Mouse (Mus musculus): Measurements from ENCODE around the gene Fbxw9.

Fbxw9 gene

GRCm38 (mm10) chr8:85084633-85085032, 24.8 kb downstream of the Fbxw9 start:
- DNase-seq (ENCODE audit: low spot score): no peak

- no peak for DNase-seq (ENCODE audit: low spot score)
Observed at GRCm38 (mm10) chr8:85086238-85086637, 26.4 kb downstream of the Fbxw9 start.

GRCm38 (mm10) chr8:85088771-85089170, 28.9 kb downstream of the Fbxw9 start:
- DNase-seq (ENCODE audit: low spot score): no peak

- no peak for DNase-seq (ENCODE audit: low spot score)
Observed at GRCm38 (mm10) chr8:85090856-85091255, 31.0 kb downstream of the Fbxw9 start.

- DNase-seq (ENCODE audit: low spot score): no peak
Observed at GRCm38 (mm10) chr8:85091526-85092090, 31.8 kb downstream of the Fbxw9 start.

GRCm38 (mm10) chr8:85095051-85095450, 35.2 kb downstream of the Fbxw9 start:
- DNase-seq (ENCODE audit: low spot score): no peak

- no peak for DNase-seq (ENCODE audit: low spot score)
Observed at GRCm38 (mm10) chr8:85095566-85095965, 35.7 kb downstream of the Fbxw9 start.

GRCm38 (mm10) chr8:85096196-85096595, 36.3 kb downstream of the Fbxw9 start:
- DNase-seq (ENCODE audit: low spot score): no peak

GRCm38 (mm10) chr8:85096850-85097249, 37.0 kb downstream of the Fbxw9 start:
- DNase-seq (ENCODE audit: low spot score): no peak

GRCm38 (mm10) chr8:85100076-85100665, 40.3 kb downstream of the Fbxw9 start:
- DNase-seq (ENCODE audit: low spot score): no peak

GRCm38 (mm10) chr8:85113241-85113640, 53.4 kb downstream of the Fbxw9 start:
- DNase-seq (ENCODE audit: low spot score): no peak

GRCm38 (mm10) chr8:85115501-85115900, 55.6 kb downstream of the Fbxw9 start:
- no peak for DNase-seq (ENCODE audit: low spot score)

All from spleen, adult 12 weeks (tissue).